Mouse (Mus musculus) hindbrain, embryonic 14.5 days (tissue): Measurements from ENCODE around the gene Lamb3. TPM values are rescaled to one million over a fixed set of nuclear protein-coding genes. Genes with fewer than 3 reads are reported as not detected.

Source experiments
- ATAC-seq: fragments of 200-750 bp; cut with Nextera tagmentation; 2 replicates; pipeline ENCODE4 v1.8.0; 2017; ENCODE audit warnings: moderate number of reproducible peaks, mild to moderate bottlenecking, moderate TSS enrichment, moderate library complexity; ENCODE audit not compliant: low FRiP score
- DNase-seq: peaks from one replicate; pipeline ENCODE4 v3.0.0-alpha.2; 2015; ENCODE audit warnings: low spot score
- H3K27ac ChIP-seq: fragments of 300-500 bp; sonication (generic); 2 replicates; pipeline ENCODE4 v1.5.1; 2014; ENCODE audit warnings: mild to moderate bottlenecking, moderate library complexity
- H3K27me3 ChIP-seq: fragments of 300-500 bp; sonication (generic); 2 replicates; pipeline ENCODE4 v1.6.1; 2014; ENCODE audit warnings: mild to moderate bottlenecking, low read length, mixed read lengths; ENCODE audit not compliant: control insufficient read depth, insufficient read depth
- H3K36me3 ChIP-seq: fragments of 300-500 bp; sonication (generic); replicated peaks from 2 replicates; pipeline ENCODE4 v1.6.1; 2014; ENCODE audit not compliant: control insufficient read depth, insufficient read depth
- H3K4me1 ChIP-seq: fragments of 300-500 bp; sonication (generic); replicated peaks from 2 replicates; pipeline ENCODE4 v1.6.1; 2014; ENCODE audit warnings: antibody characterized with exemption, low read length, mixed read lengths; ENCODE audit not compliant: control insufficient read depth, insufficient read depth
- H3K4me2 ChIP-seq: fragments of 300-500 bp; sonication (generic); replicated peaks from 2 replicates; pipeline ENCODE4 v1.6.1; 2014; ENCODE audit warnings: mild to moderate bottlenecking, moderate library complexity
- H3K4me3 ChIP-seq: fragments of 300-500 bp; sonication (generic); replicated peaks from 2 replicates; pipeline ENCODE4 v1.5.1; 2014; ENCODE audit warnings: mild to moderate bottlenecking, low read length
- H3K9ac ChIP-seq: fragments of 300-500 bp; sonication (generic); 2 replicates; pipeline ENCODE4 v1.6.1; 2014
- H3K9me3 ChIP-seq: fragments of 300-500 bp; sonication (generic); 2 replicates; pipeline ENCODE4 v1.6.1; 2016; ENCODE audit warnings: low read length; ENCODE audit not compliant: control insufficient read depth
- WGBS: fragments of 180-500 bp; shearing (Covaris S2); extraction: QIAGEN DNeasy Blood & Tissue Kit; methylation state at CpG from one replicate; pipeline ENCODE4 v1.1.7; 2014; 5-methylcytosine and 5-hydroxymethylcytosine counted together
- polyA plus RNA-seq: library from polyadenylated mRNA; unstranded; fragments of >200 nt; fragmentation: Nextera tagmentation; extraction: Ambion mirVana; gene quantifications from 2 replicates; pipeline ENCODE4 v1.2.1, GENCODE M21; 2014

Gene Lamb3
- polyA plus RNA-seq, 1 experiment from 2014 or later: 0.31 TPM

DNA sequence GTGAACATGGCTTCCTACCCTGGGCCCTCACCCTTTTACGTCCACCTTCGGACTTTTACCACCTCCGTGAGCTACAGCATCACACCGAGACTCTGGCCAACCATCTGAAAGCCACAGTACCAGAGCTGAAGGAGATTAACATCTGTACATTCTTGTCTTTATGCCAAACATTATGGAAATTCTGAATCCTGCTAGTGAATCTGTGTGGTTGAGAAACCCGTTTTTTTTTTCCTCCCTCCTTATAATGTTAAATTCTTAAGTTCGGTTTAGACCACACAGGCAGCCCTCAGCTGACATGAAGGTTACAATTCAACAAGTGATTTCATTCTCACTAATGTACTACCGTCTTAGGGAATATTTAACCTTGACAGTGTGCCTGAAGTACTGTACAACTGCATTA, 27.4 kb downstream of the Lamb3 start:
- no peaks in the 10 kb centered on the region for H3K4me1 ChIP-seq
- no peak overlapping the region for H3K27ac ChIP-seq
- ATAC-seq: no peak
- H3K27me3 ChIP-seq: no peaks in the 10 kb centered on the region
- no peak for DNase-seq
- no peaks in the 10 kb centered on the region for H3K9me3 ChIP-seq
- H3K36me3 ChIP-seq: no peaks in the 10 kb centered on the region
- no peak overlapping the region for H3K4me3 ChIP-seq
- no peak overlapping the region for H3K4me2 ChIP-seq
- no peak overlapping the region for H3K9ac ChIP-seq
- 90% methylated on average over 7 of the region's 7 CpGs for WGBS

- no peak overlapping the region for H3K4me2 ChIP-seq
- DNase-seq: no peak
Observed at GRCm38 (mm10) chr1:193238426-193238825, 30.9 kb downstream of the Lamb3 start.

GRCm38 (mm10) chr1:193241436-193241835, 33.9 kb downstream of the Lamb3 start:
- Histone ChIP-seq H3K36me3 (no peaks in the 10 kb centered on the region), H3K9ac (no peak overlapping the region), H3K27ac (no peak overlapping the region), H3K4me1 (no peaks in the 10 kb centered on the region), H3K9me3 (no peaks in the 10 kb centered on the region), H3K4me3 (no peak overlapping the region), H3K4me2 (no peak overlapping the region), H3K27me3 (no peaks in the 10 kb centered on the region)
- no peak for ATAC-seq
- no peak for DNase-seq
- 86% methylated on average over 4 of the region's 4 CpGs for WGBS

More at GRCm38 (mm10) chr1:193238426-193238825, 30.9 kb downstream of the Lamb3 start:
- 26% methylated on average over 4 of the region's 4 CpGs for WGBS
- H3K27ac ChIP-seq: no peak overlapping the region
- no peaks in the 10 kb centered on the region for H3K9me3 ChIP-seq
- H3K27me3 ChIP-seq: no peaks in the 10 kb centered on the region
- no peak overlapping the region for H3K9ac ChIP-seq
- H3K36me3 ChIP-seq: no peaks in the 10 kb centered on the region
- ATAC-seq: no peak
- no peaks in the 10 kb centered on the region for H3K4me1 ChIP-seq
- H3K4me3 ChIP-seq: no peak overlapping the region

DNA sequence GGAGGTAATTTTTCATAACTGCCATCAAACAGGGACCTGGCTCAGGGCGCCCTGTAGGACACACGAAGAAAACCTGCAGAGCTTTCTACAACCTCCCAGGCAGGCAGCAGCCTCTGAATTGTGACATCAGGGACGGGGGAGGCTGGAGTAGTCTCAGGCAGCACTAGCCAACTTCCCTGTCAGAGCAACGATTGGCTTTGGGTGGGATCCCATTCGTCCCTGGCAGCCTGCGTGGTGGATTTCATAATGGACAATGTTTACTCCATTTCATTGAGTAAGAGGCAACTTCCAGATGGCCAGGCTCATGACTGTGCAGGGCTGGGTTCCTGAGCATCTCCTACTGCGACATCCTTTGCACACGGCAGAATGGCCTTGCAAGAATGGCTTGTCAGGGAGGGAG, 34.7 kb downstream of the Lamb3 start:
- H3K9ac ChIP-seq: no peak overlapping the region
- H3K27ac ChIP-seq: no peak overlapping the region
- H3K27me3 ChIP-seq: no peaks in the 10 kb centered on the region
- no peaks in the 10 kb centered on the region for H3K9me3 ChIP-seq
- no peak for ATAC-seq
- no peak for DNase-seq
- H3K4me1 ChIP-seq: no peaks in the 10 kb centered on the region
- no peak overlapping the region for H3K4me2 ChIP-seq
- WGBS: 77% methylated on average over 8 of the region's 8 CpGs
- H3K4me3 ChIP-seq: no peak overlapping the region
- H3K36me3 ChIP-seq: no peaks in the 10 kb centered on the region

DNA sequence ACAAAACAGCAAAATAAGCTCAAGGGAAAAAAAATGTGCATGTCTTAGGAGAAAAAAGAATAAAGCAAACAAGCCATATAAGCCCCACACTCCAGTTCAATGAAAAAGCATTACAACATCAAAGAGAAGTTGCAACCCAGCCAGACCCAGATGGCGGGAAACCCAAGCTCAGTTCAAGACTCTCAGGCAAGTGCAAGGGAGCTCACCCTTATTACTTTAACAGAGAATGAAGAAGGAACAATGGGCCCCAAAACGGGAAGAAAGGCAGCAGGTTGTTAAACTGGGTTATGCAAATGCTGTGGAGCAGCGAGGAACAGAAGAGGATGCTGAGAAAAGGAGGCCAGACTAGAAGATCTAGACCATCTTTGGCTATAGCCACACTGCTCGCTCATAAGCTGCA, 35.4 kb downstream of the Lamb3 start:
- no peak overlapping the region for H3K27ac ChIP-seq
- no peak for ATAC-seq
- no peak overlapping the region for H3K4me3 ChIP-seq
- H3K36me3 ChIP-seq: no peaks in the 10 kb centered on the region
- no peak for DNase-seq
- no peaks in the 10 kb centered on the region for H3K9me3 ChIP-seq
- no peaks in the 10 kb centered on the region for H3K4me1 ChIP-seq
- no peak overlapping the region for H3K4me2 ChIP-seq
- WGBS: 65% methylated on average over 4 of the region's 4 CpGs
- H3K9ac ChIP-seq: no peak overlapping the region
- H3K27me3 ChIP-seq: no peaks in the 10 kb centered on the region

DNA sequence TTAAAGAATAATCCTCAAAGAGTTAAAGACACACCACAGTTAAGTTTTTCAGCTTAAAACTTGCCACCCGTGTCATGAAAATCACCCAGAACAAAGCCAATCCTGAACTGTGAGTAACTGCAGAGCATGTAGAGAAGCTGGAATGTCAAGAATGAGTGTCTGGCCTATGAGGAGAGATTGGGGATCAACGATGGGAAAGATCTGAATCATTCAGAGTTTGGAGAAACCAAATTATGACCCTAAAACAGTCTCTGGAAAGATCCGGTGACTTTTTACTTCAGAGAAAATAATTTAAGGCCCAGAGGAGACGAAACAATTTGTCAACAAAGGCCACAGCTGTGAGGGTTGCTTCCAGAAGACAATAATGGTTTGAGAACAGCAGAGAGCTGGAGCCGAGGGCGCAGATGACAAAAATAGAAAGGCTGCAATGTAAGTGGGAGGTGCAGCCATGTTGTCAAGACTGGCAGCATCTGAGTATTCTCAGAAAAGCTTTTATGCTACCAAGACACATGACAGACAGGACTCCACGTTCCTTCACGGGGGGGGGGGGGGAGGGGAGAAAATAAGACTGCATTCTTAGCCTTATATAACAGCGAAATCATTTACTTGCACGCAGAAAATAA, 36.2 kb downstream of the Lamb3 start:
- no peaks in the 10 kb centered on the region for H3K27me3 ChIP-seq
- H3K27ac ChIP-seq: no peak overlapping the region
- H3K4me3 ChIP-seq: no peak overlapping the region
- no peak overlapping the region for H3K4me2 ChIP-seq
- DNase-seq (no peak), ATAC-seq (no peak)
- H3K36me3 ChIP-seq: no peaks in the 10 kb centered on the region
- 46% methylated on average over 10 of the region's 10 CpGs for WGBS
- no peaks in the 10 kb centered on the region for H3K9me3 ChIP-seq
- no peak overlapping the region for H3K9ac ChIP-seq
- no peaks in the 10 kb centered on the region for H3K4me1 ChIP-seq

- no peaks in the 10 kb centered on the region for H3K27me3 ChIP-seq
- no peak overlapping the region for H3K4me2 ChIP-seq
- no peak overlapping the region for H3K27ac ChIP-seq
- H3K9me3 ChIP-seq: no peaks in the 10 kb centered on the region
- H3K4me1 ChIP-seq: no peaks in the 10 kb centered on the region
- no peak overlapping the region for H3K4me3 ChIP-seq
- DNase-seq (no peak), ATAC-seq (no peak)
- 74% methylated on average over 6 of the region's 6 CpGs for WGBS
- no peaks in the 10 kb centered on the region for H3K36me3 ChIP-seq
- H3K9ac ChIP-seq: no peak overlapping the region
Observed at GRCm38 (mm10) chr1:193244235-193244634, 36.7 kb downstream of the Lamb3 start.

- Histone ChIP-seq H3K4me3 (no peak overlapping the region), H3K27ac (no peak overlapping the region), H3K9me3 (no peaks in the 10 kb centered on the region), H3K4me1 (no peaks in the 10 kb centered on the region), H3K36me3 (no peaks in the 10 kb centered on the region), H3K27me3 (no peaks in the 10 kb centered on the region), H3K9ac (no peak overlapping the region), H3K4me2 (no peak overlapping the region)
- ATAC-seq (no peak), DNase-seq (no peak)
- 87% methylated on average over 2 of the region's 2 CpGs for WGBS
Observed at GRCm38 (mm10) chr1:193250026-193250425, 42.5 kb downstream of the Lamb3 start.

- H3K27ac ChIP-seq: no peak overlapping the region
- no peaks in the 10 kb centered on the region for H3K9me3 ChIP-seq
- no peak for DNase-seq
- WGBS: 83% methylated on average over 7 of the region's 7 CpGs
- H3K4me3 ChIP-seq: no peak overlapping the region
- no peaks in the 10 kb centered on the region for H3K4me1 ChIP-seq
- H3K27me3 ChIP-seq: no peaks in the 10 kb centered on the region
- H3K4me2 ChIP-seq: no peak overlapping the region
- no peak overlapping the region for H3K9ac ChIP-seq
- H3K36me3 ChIP-seq: no peaks in the 10 kb centered on the region
- no peak for ATAC-seq
Observed at GRCm38 (mm10) chr1:193251386-193251785, 43.9 kb downstream of the Lamb3 start.

- Histone ChIP-seq H3K9me3 (no peaks in the 10 kb centered on the region), H3K9ac (no peak overlapping the region), H3K4me1 (no peaks in the 10 kb centered on the region), H3K27me3 (no peaks in the 10 kb centered on the region), H3K27ac (no peak overlapping the region), H3K4me3 (no peak overlapping the region), H3K36me3 (no peaks in the 10 kb centered on the region), H3K4me2 (no peak overlapping the region)
- no peak for ATAC-seq
- WGBS: 57% methylated on average over 5 of the region's 5 CpGs
- no peak for DNase-seq
Observed at GRCm38 (mm10) chr1:193252616-193253015, 45.1 kb downstream of the Lamb3 start.
